Mouse (Mus musculus): ENCODE data around the gene BC053393. TPM values are rescaled to one million over a fixed set of nuclear protein-coding genes. Genes with fewer than 3 reads are reported as not detected.

The BC053393 gene
- polyA plus RNA-seq (2016; fragmentation: Nextera tagmentation; extraction: Ambion mirVana), result not detected in 2 replicates

- H3K4me3 ChIP-seq, result no peak within 1 kb of the TSS
- no peaks in the 10 kb centered on the region for H3K27me3 ChIP-seq (replicated peaks; ENCODE audit: low read depth, poor library complexity, severe bottlenecking)
- no peak for DNase-seq (ENCODE audit: low spot score)
- no peaks in the 10 kb centered on the region for H3K4me1 ChIP-seq
- H3K36me3 ChIP-seq (replicated peaks), result no peaks in the 10 kb centered on the region
- no peak within 1 kb of the TSS for H3K27ac ChIP-seq (replicated peaks)
- no peaks in the 10 kb centered on the region for H3K9me3 ChIP-seq
- 89% methylated on average over 1 of the region's 1 CpGs for WGBS
Observed at GRCm38 (mm10) chr11:46571327-46571726, at the start of gene BC053393. BC053393 (plus strand) TSS chr11:46571536.

- H3K27ac ChIP-seq (replicated peaks), result no peak overlapping the region
- H3K9me3 ChIP-seq, result no peaks in the 10 kb centered on the region
- H3K4me1 ChIP-seq, result no peaks in the 10 kb centered on the region
- no peaks in the 10 kb centered on the region for H3K27me3 ChIP-seq (replicated peaks; ENCODE audit: low read depth, poor library complexity, severe bottlenecking)
- H3K36me3 ChIP-seq (replicated peaks), result no peaks in the 10 kb centered on the region
- 77% methylated on average over 3 of the region's 3 CpGs for WGBS
- DNase-seq (ENCODE audit: low spot score), result no peak
- H3K4me3 ChIP-seq, result no peak overlapping the region
Observed at GRCm38 (mm10) chr11:46522719-46523118, 48.6 kb upstream of the BC053393 start.

GRCm38 (mm10) chr11:46523912-46524311 lies 47.4 kb upstream of the BC053393 start, which contains the start of gene Gm12169:
Gm12169 (plus strand) TSS chr11:46524212.
- H3K27me3 ChIP-seq (replicated peaks; ENCODE audit: low read depth, poor library complexity, severe bottlenecking), result no peaks in the 10 kb centered on the region
- no peaks in the 10 kb centered on the region for H3K36me3 ChIP-seq (replicated peaks)
- no peaks in the 10 kb centered on the region for H3K9me3 ChIP-seq
- no peaks in the 10 kb centered on the region for H3K4me1 ChIP-seq
- H3K27ac ChIP-seq (replicated peaks), result no peak within 1 kb of the TSS
- WGBS, result 92% methylated on average over 2 of the region's 2 CpGs
- no peak for DNase-seq (ENCODE audit: low spot score)
- H3K4me3 ChIP-seq, result no peak within 1 kb of the TSS

GRCm38 (mm10) chr11:46530149-46530548 lies 41.2 kb upstream of the BC053393 start:
- Histone ChIP-seq H3K27ac (replicated peaks) (no peak overlapping the region), H3K27me3 (replicated peaks; ENCODE audit: low read depth, poor library complexity, severe bottlenecking) (no peaks in the 10 kb centered on the region), H3K4me3 (no peak overlapping the region), H3K4me1 (no peaks in the 10 kb centered on the region), H3K9me3 (no peaks in the 10 kb centered on the region), H3K36me3 (replicated peaks) (no peaks in the 10 kb centered on the region)
- no peak for DNase-seq (ENCODE audit: low spot score)
- WGBS, result 71% methylated on average over 4 of the region's 4 CpGs

- Histone ChIP-seq H3K27me3 (replicated peaks; ENCODE audit: low read depth, poor library complexity, severe bottlenecking) (no peaks in the 10 kb centered on the region), H3K36me3 (replicated peaks) (no peaks in the 10 kb centered on the region), H3K9me3 (no peaks in the 10 kb centered on the region), H3K27ac (replicated peaks) (no peak overlapping the region), H3K4me3 (no peak overlapping the region), H3K4me1 (no peaks in the 10 kb centered on the region)
- 80% methylated on average over 4 of the region's 4 CpGs for WGBS
- DNase-seq (ENCODE audit: low spot score), result no peak
Observed at GRCm38 (mm10) chr11:46536978-46537377, 34.4 kb upstream of the BC053393 start.

- Histone ChIP-seq H3K27me3 (replicated peaks; ENCODE audit: low read depth, poor library complexity, severe bottlenecking) (no peaks in the 10 kb centered on the region), H3K9me3 (no peaks in the 10 kb centered on the region), H3K4me3 (no peak overlapping the region), H3K4me1 (no peaks in the 10 kb centered on the region), H3K27ac (replicated peaks) (no peak overlapping the region), H3K36me3 (replicated peaks) (no peaks in the 10 kb centered on the region)
- 92% methylated on average over 2 of the region's 2 CpGs for WGBS
- DNase-seq (ENCODE audit: low spot score), result no peak
Observed at GRCm38 (mm10) chr11:46543530-46543929, 27.8 kb upstream of the BC053393 start.

- Histone ChIP-seq H3K4me3 (no peak overlapping the region), H3K36me3 (replicated peaks) (no peaks in the 10 kb centered on the region), H3K4me1 (no peaks in the 10 kb centered on the region), H3K27ac (replicated peaks) (no peak overlapping the region), H3K9me3 (no peaks in the 10 kb centered on the region), H3K27me3 (replicated peaks; ENCODE audit: low read depth, poor library complexity, severe bottlenecking) (no peaks in the 10 kb centered on the region)
- DNase-seq (ENCODE audit: low spot score), result no peak
- WGBS, result 80% methylated on average over 4 of the region's 4 CpGs
Observed at GRCm38 (mm10) chr11:46549721-46550120, 21.6 kb upstream of the BC053393 start.

- WGBS, result 90% methylated on average over 3 of the region's 3 CpGs
- H3K27me3 ChIP-seq (replicated peaks; ENCODE audit: low read depth, poor library complexity, severe bottlenecking), result no peaks in the 10 kb centered on the region
- H3K4me1 ChIP-seq, result no peaks in the 10 kb centered on the region
- H3K27ac ChIP-seq (replicated peaks), result no peak overlapping the region
- no peaks in the 10 kb centered on the region for H3K9me3 ChIP-seq
- no peak for DNase-seq (ENCODE audit: low spot score)
- no peak overlapping the region for H3K4me3 ChIP-seq
- no peaks in the 10 kb centered on the region for H3K36me3 ChIP-seq (replicated peaks)
Observed at GRCm38 (mm10) chr11:46552741-46553140, 18.6 kb upstream of the BC053393 start.

- 89% methylated on average over 4 of the region's 4 CpGs for WGBS
- no peak overlapping the region for H3K4me3 ChIP-seq
- H3K4me1 ChIP-seq, result no peaks in the 10 kb centered on the region
- no peaks in the 10 kb centered on the region for H3K36me3 ChIP-seq (replicated peaks)
- DNase-seq (ENCODE audit: low spot score), result no peak
- no peak overlapping the region for H3K27ac ChIP-seq (replicated peaks)
- H3K9me3 ChIP-seq, result no peaks in the 10 kb centered on the region
- no peaks in the 10 kb centered on the region for H3K27me3 ChIP-seq (replicated peaks; ENCODE audit: low read depth, poor library complexity, severe bottlenecking)
Observed at GRCm38 (mm10) chr11:46561096-46561495, 10.2 kb upstream of the BC053393 start.

- 66% methylated on average over 1 of the region's 1 CpGs for WGBS
Observed at GRCm38 (mm10) chr11:46564671-46565070, 6.7 kb upstream of the BC053393 start.

GRCm38 (mm10) chr11:46565967-46566366 lies 5.4 kb upstream of the BC053393 start:
- Histone ChIP-seq H3K27me3 (replicated peaks; ENCODE audit: low read depth, poor library complexity, severe bottlenecking) (no peaks in the 10 kb centered on the region), H3K4me3 (no peak overlapping the region), H3K9me3 (no peaks in the 10 kb centered on the region), H3K4me1 (no peaks in the 10 kb centered on the region), H3K36me3 (replicated peaks) (no peaks in the 10 kb centered on the region), H3K27ac (replicated peaks) (no peak overlapping the region)
- no peak for DNase-seq (ENCODE audit: low spot score)
- WGBS, result 91% methylated on average over 2 of the region's 2 CpGs

More at GRCm38 (mm10) chr11:46564671-46565070, 6.7 kb upstream of the BC053393 start:
- Histone ChIP-seq H3K27ac (replicated peaks) (no peak overlapping the region), H3K9me3 (no peaks in the 10 kb centered on the region), H3K4me3 (no peak overlapping the region), H3K4me1 (no peaks in the 10 kb centered on the region), H3K36me3 (replicated peaks) (no peaks in the 10 kb centered on the region), H3K27me3 (replicated peaks; ENCODE audit: low read depth, poor library complexity, severe bottlenecking) (no peaks in the 10 kb centered on the region)
- no peak for DNase-seq (ENCODE audit: low spot score)

GRCm38 (mm10) chr11:46569107-46569506 lies 2.2 kb upstream of the BC053393 start:
- Histone ChIP-seq H3K27me3 (replicated peaks; ENCODE audit: low read depth, poor library complexity, severe bottlenecking) (no peaks in the 10 kb centered on the region), H3K4me1 (no peaks in the 10 kb centered on the region), H3K27ac (replicated peaks) (no peak overlapping the region), H3K9me3 (no peaks in the 10 kb centered on the region), H3K36me3 (replicated peaks) (no peaks in the 10 kb centered on the region), H3K4me3 (no peak overlapping the region)
- DNase-seq (ENCODE audit: low spot score), result no peak
- WGBS, result 76% methylated on average over 1 of the region's 1 CpGs

GRCm38 (mm10) chr11:46578771-46579281 lies 7.5 kb downstream of the BC053393 start:
- H3K4me3 ChIP-seq, result no peak overlapping the region
- H3K27ac ChIP-seq (replicated peaks), result no peak overlapping the region
- H3K27me3 ChIP-seq (replicated peaks; ENCODE audit: low read depth, poor library complexity, severe bottlenecking), result no peaks in the 10 kb centered on the region
- peak; percentile 7 for DNase-seq (ENCODE audit: low spot score)
- H3K9me3 ChIP-seq, result no peaks in the 10 kb centered on the region
- no peaks in the 10 kb centered on the region for H3K4me1 ChIP-seq
- H3K36me3 ChIP-seq (replicated peaks), result no peaks in the 10 kb centered on the region
- WGBS, result 61% methylated on average over 5 of the region's 5 CpGs

Data from embryonic facial prominence, embryonic 10.5 days (tissue).